In the genomic region with DNA sequence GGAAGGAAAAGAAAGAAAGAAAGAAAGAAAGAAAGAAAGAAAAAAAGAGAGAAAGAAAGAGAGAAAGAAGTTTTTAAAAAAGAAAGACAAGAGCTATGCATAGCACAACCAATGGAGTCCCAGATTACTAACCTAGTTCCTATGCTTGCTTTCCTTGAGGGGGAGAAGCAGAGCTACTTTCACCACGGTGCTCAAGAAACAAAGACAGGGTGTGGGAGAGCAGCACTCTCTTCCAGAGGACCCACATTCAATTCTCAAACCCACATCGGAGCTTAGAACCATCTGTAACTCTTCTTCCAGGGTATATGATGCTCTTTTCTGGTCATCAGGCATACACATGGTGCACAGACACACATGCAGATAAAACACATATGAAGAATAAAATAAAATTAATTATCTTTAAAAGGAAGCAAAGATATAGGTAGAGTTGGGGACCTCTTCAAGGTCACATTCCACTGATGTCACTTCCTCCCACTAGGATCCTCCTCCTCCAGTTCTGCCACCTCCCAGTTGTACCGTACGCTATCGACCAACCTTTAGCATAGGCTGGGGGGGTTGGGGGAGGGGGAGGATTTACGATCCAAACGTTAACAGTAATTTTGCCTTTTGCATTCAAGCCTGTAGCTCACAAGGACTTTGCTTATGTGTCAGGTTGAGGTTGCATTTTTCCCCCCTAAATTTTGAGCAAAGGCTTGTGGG, we compare ENCODE assay signal across 27 mouse cellular contexts. TPM values are rescaled to one million over a fixed set of nuclear protein-coding genes. Genes with fewer than 3 reads are reported as not detected.
"Had no signal": no experiment of that assay in that cellular context is flagged by ENCODE, and none has a peak within 500 bp of the region (broad histone marks: within the 10 kb centered on the region; RNA-seq: fewer than 3 reads in every experiment).

No protein-coding gene starts in this region.

- H3K4me3 ChIP-seq: heart, embryonic 10.5 days; heart, embryonic 12.5 days; hindbrain, embryonic 10.5 days; hindbrain, embryonic 12.5 days; intestine, embryonic 15.5 days; left cerebral cortex, adult 2 months; limb, embryonic 10.5 days; limb, embryonic 12.5 days; liver, embryonic 13.5 days; liver, embryonic 15.5 days had no signal

- H3K4me1 ChIP-seq: liver, embryonic 13.5 days had no signal

- H3K9me3 ChIP-seq: heart, embryonic 10.5 days; heart, embryonic 12.5 days; hindbrain, embryonic 10.5 days; hindbrain, embryonic 12.5 days; intestine, embryonic 15.5 days; limb, embryonic 10.5 days; limb, embryonic 12.5 days; liver, embryonic 13.5 days; liver, embryonic 15.5 days had no signal

- H3K36me3 ChIP-seq: heart, embryonic 10.5 days; heart, embryonic 12.5 days; hindbrain, embryonic 10.5 days; hindbrain, embryonic 12.5 days; intestine, embryonic 15.5 days; limb, embryonic 10.5 days; limb, embryonic 12.5 days; liver, embryonic 13.5 days; liver, embryonic 15.5 days had no signal

- DNase-seq: gastrocnemius, postnatal 14 days; gastrocnemius, postnatal 36 days; heart, adult 18-20 months; heart, postnatal 10 days; heart, postnatal 4 days; kidney, adult 18-20 months; kidney, adult 8-10 months; kidney, postnatal 10 days; kidney, postnatal 25 days; kidney, postnatal 4 days; layer of hippocampus, adult 9-11 months; layer of hippocampus, postnatal 36 days; liver; liver, embryonic 13.5 days had no signal

- H3K9ac ChIP-seq: heart, embryonic 12.5 days; hindbrain, embryonic 12.5 days; hindbrain, embryonic 14.5 days; intestine, embryonic 15.5 days; limb, embryonic 12.5 days; liver, embryonic 13.5 days; liver, embryonic 15.5 days had no signal

- H3K27me3 ChIP-seq: heart, embryonic 12.5 days; hindbrain, embryonic 12.5 days; intestine, embryonic 15.5 days; limb, embryonic 12.5 days; liver, embryonic 13.5 days; liver, embryonic 15.5 days had no signal

- ATAC-seq: hindbrain, embryonic 16.5 days; inflammation-experienced regulatory T-cells, adult 6 months; intestine, embryonic 15.5 days; intestine, postnatal 0 days had no signal

- H3K27ac ChIP-seq: heart, embryonic 10.5 days; hindbrain, embryonic 10.5 days; hindbrain, embryonic 12.5 days; hindbrain, embryonic 14.5 days; intestine, embryonic 15.5 days; left cerebral cortex, adult 2 months; limb, embryonic 10.5 days; limb, embryonic 12.5 days; liver, embryonic 13.5 days; liver, embryonic 15.5 days had no signal

RNA-seq across cellular contexts. Expression of a gene that starts 10.2 kb away (rescaled TPM):
- polyA plus RNA-seq: inflammation-experienced regulatory T-cells, adult 6 months had no signal
